Mouse (Mus musculus): Measurements from ENCODE around the gene Tiam1.

Tiam1 gene

GRCm38 (mm10) chr16:89885661-89886060 lies 257.9 kb downstream of the Tiam1 start:
- no peak for DNase-seq (ENCODE audit: low spot score in 2 of 2)

DNA sequence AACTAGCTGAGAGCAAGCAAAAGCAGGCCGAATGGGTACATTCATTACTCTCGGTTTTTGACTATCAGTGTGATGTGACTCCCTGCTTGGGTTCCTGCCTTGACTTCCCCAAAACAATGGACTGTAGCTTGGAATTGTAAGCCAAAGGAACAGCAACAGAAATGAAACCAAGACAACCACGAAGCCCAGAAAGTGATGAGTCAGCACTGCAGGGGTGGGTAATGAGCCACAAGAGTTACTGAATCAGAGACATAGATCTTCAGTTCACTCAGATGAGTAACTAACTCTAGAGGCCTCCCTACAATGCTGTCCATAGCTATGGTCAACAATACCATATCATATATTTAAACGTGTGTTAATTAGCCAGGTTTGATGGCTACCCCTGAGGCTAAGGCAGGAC lies 259.7 kb downstream of the Tiam1 start:
- no peak for DNase-seq (ENCODE audit: low spot score in 2 of 2)

DNA sequence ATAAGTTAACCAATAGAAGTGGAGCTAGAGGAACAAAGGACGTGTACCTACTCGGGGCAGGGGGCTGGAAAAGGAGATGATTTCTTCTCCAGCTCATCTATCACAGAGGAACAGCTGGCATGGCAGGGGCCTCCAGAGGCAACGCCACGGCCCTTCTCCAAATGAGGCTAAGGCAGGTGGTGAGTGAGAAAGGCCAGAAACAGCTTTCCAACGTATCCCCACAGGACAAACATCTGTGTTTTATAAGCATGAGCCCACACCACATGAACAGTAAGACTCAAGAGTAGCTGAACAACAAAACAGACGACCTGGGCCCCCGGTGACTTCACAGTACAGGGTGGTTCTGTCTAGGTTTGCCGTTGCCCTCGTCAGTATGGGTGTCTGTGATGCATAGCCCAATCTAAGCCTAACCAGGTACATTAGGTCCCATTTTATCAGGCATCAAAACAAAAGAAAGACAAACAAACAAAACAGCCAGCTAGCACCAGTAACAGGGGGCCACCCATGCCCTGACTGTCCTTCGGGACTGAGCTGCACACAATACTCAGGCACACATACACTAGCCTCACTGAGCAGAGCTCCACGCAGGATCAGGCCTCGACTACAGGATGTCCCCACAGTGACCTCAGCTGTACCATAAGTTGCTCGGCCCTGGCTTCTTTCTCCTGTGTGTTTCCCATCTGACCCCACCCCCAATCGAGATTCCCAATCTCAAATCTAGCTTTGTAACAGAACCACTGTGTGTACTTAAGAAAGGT lies 260.9 kb downstream of the Tiam1 start:
- DNase-seq (ENCODE audit: low spot score in 2 of 2), result no peak

- no peak for DNase-seq (ENCODE audit: low spot score in 2 of 2)
Measured at GRCm38 (mm10) chr16:89877206-89877605, 266.4 kb downstream of the Tiam1 start.

- DNase-seq (ENCODE audit: low spot score in 2 of 2), result no peak
Measured at GRCm38 (mm10) chr16:89876079-89876478, 267.5 kb downstream of the Tiam1 start.

- DNase-seq (ENCODE audit: low spot score in 2 of 2), result no peak
Measured at GRCm38 (mm10) chr16:89874012-89874704, 269.4 kb downstream of the Tiam1 start.

DNA sequence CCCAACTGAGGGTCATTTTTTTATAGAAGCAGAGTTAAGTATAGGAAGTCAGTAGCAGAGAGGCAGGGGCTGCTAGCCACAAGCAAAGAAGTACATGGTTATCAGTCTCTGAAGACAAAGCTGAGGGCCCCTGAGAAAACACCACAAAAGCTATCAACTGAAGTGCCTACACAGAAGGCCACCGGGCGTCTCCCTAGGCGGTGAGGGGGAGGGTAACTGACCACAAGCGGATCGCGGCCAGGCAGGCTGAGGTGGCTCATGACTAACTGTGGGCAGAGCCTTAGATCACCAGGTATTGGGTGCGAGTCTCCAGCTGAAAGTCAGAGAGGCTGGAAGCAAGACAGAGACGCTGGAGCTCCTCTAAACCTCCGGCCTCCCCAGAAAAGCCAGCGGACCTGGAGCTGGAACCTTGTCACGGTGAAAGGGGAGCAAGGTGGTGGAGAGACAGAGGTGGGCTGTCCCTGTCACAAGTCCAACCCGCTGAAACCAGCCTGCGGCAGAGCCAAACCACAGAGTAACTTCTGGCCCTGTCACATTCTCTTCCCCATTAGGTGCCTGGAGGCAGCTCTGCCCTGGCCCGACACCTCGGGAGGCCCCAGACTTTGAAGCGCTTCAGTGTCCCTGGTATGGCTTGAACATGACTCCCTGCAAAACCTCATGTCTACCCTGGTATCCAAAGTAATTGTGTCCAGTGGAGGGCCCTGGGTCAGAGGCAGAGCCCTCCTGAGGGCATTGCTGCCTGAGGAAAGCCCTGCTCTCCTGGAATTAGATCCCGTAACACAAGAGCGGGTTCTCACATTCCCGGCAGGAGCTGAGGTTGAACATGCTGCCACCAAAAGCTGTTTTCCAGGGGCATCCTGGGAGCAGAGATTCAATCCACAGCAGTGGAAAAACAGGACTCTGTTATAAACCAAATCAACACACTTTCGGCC lies 271.3 kb downstream of the Tiam1 start:
- DNase-seq (ENCODE audit: low spot score in 2 of 2), result no peak

DNA sequence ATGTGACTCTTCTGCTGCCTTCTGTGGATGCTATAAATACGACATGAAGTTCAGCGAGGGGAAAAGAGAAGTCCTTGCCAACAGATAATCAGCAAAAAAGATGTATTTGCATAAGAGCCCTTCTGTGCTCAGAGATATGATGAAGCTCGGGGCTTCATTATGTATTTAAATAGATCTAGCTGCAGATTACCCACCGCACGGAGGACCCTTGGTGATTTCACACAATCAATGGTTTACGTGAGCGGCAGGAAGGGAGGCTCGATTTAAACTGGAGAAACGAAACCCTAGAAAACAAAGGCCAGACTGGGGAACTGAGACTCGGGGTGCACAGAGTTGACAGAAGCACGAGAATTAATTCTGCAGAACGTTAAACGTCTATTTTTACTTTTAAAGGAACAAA lies 272.2 kb downstream of the Tiam1 start:
- DNase-seq (ENCODE audit: low spot score in 2 of 2), result no peak

- no peak for DNase-seq (ENCODE audit: low spot score in 2 of 2)
Measured at GRCm38 (mm10) chr16:89870059-89870458, 273.5 kb downstream of the Tiam1 start.

DNA sequence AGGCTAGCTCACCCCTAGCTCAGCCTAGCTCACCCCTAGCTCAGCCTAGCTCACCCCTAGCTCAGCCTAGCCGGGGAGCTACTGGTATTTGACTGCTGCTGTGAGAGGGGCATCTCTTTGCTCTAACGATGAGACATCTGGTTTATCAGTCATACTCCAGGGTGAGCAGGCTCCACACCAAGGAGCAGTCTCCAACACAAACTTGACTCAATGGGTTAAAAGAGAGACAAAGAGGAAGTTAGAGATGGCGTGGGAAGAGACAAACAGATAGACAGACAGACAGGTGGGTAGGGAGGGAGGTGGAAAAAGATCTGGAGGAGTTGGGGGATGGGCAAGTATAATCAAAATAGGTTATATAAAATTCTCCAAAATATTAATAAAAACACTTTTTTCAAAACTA lies 275.1 kb downstream of the Tiam1 start:
- no peak for DNase-seq (ENCODE audit: low spot score in 2 of 2)

- DNase-seq (ENCODE audit: low spot score in 2 of 2), result no peak
Measured at GRCm38 (mm10) chr16:89867212-89867829, 276.2 kb downstream of the Tiam1 start.

GRCm38 (mm10) chr16:89865136-89865535 lies 278.4 kb downstream of the Tiam1 start:
- no peak for DNase-seq (ENCODE audit: low spot score in 2 of 2)

- DNase-seq (ENCODE audit: low spot score in 2 of 2), result no peak
Measured at GRCm38 (mm10) chr16:89864710-89865109, 278.9 kb downstream of the Tiam1 start.

DNA sequence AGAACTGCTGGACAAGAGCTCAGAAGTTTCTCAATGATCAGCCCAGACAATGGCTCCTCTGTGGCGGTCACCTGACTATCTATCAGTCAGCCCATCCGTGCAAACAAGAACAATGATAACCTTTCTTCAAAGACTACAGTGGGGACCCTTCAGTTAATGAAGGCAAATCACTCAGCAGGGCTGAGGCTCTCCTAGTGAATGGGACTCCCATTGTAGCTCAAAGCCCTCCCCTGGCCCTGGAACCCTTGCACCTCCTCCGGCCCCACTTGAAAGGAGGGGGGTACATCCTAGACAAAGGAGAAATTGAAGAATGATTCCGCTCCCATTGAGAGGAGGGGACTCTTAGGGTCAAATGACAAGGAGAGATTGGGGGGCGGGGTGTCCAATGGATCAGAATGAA lies 280.3 kb downstream of the Tiam1 start:
- no peak for DNase-seq (ENCODE audit: low spot score in 2 of 2)

DNA sequence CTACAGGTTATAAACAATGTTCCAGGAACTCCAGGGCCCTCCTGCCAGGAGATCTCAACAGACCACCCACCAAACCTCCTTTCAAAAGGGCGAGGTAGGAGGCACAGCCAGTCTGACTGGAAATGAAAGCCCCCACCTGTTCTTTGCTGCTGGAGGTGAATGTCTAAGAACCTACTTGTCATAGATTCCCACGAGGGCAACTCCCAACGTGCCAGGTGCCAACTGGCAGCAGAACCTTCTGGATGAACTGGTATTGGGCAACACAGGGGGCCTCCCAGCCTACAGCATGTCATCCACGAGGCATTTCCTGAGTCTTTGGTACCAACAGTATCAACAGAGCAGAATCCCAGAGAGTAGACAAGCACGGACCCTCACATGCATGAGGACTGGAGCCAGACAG lies 282.0 kb downstream of the Tiam1 start:
- DNase-seq (ENCODE audit: low spot score in 2 of 2), result no peak

- no peak for DNase-seq (ENCODE audit: low spot score in 2 of 2)
Measured at GRCm38 (mm10) chr16:89860708-89861107, 282.9 kb downstream of the Tiam1 start.

DNA sequence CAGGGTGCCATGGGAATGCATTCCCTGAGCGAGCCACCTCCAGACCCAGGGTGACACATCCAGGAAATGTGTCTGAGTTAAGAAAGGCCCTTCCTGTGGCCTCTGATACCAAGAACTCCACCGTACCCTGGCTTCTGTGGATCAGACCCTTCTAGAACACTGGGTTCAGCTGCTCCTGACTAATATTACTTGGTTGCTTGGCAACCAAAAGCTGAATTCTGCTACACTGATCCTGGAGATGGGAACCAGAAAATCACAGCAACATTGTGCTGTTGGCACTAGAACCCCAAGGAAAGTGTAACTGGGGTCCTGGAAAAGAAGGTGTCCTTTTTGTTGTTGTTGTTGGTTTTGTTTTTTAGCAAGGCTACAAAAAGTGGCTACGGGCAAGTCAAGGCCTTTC lies 285.9 kb downstream of the Tiam1 start:
- DNase-seq (ENCODE audit: low spot score in 2 of 2), result no peak

- no peak for DNase-seq (ENCODE audit: low spot score in 2 of 2)
Measured at GRCm38 (mm10) chr16:89854731-89855130, 288.8 kb downstream of the Tiam1 start.

DNA sequence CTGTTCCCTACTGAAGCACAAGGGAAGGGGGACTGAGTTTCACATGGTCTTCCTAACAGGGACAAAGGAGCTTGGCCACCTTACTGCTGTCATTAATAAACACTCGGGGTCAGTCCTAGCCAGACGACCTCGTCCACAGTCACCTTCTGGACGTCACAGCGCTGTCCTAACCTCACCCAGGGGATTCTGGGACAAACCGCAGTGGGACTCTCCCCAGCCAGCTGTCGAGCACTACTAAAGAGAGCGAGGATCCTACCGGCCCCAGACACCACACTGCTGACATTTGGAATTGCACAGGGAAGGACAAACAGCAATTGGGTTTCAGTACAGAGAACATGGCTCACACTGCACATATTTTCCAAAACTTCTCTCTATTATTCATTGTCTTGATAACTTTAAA lies 292.2 kb downstream of the Tiam1 start:
- DNase-seq (ENCODE audit: low spot score in 2 of 2), result no peak

DNA sequence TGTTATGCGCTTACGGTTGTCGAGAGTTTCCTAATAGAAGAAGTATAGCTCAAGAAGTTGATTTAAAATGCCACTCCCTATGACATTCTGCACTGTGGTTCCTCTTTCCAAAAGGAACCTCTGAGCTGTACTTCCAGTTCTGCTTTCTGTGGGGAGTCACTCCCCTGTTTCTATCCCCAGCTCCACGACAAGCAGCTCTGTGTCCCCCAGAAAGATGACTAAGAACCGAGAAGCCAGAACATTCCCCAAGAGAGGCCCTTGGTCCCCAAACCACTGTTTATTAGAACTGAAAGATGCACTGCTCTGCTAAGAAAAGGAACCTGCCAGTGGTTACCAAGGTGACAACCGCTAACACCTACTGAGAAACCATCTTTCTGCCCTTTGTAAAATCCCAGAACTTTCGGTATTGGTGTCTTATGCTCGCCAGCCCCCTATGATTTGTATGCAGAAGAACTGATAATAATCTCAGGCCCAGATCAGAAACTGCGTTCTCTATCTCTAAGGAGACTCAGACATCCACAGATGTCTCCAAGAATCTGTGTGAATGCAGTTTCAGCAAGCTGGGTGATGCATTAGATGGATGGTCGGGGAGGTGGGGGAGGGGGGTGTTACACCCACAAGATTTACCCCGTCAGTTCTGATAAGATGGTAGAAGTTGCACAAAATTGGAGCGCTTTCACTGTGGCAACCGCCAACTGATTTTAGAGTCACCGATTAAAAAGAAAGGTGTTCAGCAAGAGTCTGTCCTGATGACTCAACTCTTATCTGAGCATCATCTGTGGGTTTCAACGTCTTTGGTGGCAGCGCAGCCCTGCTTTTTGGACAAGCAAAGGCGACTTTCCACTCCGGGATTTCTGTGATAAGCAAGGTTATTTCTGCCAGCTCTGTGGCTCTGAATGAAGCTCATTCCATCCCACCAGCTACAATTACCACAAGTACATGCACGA lies 294.6 kb downstream of the Tiam1 start:
- no peak for DNase-seq (ENCODE audit: low spot score in 2 of 2)

GRCm38 (mm10) chr16:89848179-89848578 lies 295.4 kb downstream of the Tiam1 start:
- DNase-seq (ENCODE audit: low spot score in 2 of 2), result no peak
